Mouse (Mus musculus) lung, postnatal 0 days (tissue): Measurements from ENCODE around the gene B3galt1. TPM values are rescaled to one million over a fixed set of nuclear protein-coding genes. Genes with fewer than 3 reads are reported as not detected.

Source experiments
- ATAC-seq: fragments of 200-750 bp; cut with Nextera tagmentation; 2 replicates; pipeline ENCODE4 v1.8.0; 2017; ENCODE audit warnings: moderate library complexity
- DNase-seq: peaks from one replicate; pipeline ENCODE4 v3.0.0-alpha.2; 2016; ENCODE audit warnings: low spot score
- H3K27ac ChIP-seq: fragments of 300-500 bp; sonication (generic); 2 replicates; pipeline ENCODE4 v1.5.1; 2014; ENCODE audit warnings: antibody characterized with exemption, mild to moderate bottlenecking, low read length, mixed read lengths
- H3K27me3 ChIP-seq: fragments of 300-500 bp; sonication (generic); replicated peaks from 2 replicates; pipeline ENCODE4 v1.6.1; 2014; ENCODE audit warnings: low read length, mixed read lengths; ENCODE audit not compliant: insufficient read depth
- H3K36me3 ChIP-seq: fragments of 300-500 bp; sonication (generic); 2 replicates; pipeline ENCODE4 v1.6.1; 2014; ENCODE audit warnings: low read length, mixed read lengths; ENCODE audit not compliant: insufficient read depth
- H3K4me1 ChIP-seq: fragments of 300-500 bp; sonication (generic); 2 replicates; pipeline ENCODE4 v1.6.1; 2014; ENCODE audit warnings: antibody characterized with exemption, low read depth, low read length, mixed read lengths; ENCODE audit not compliant: insufficient read depth
- H3K4me2 ChIP-seq: fragments of 300-500 bp; sonication (generic); replicated peaks from 2 replicates; pipeline ENCODE4 v1.6.1; 2014; ENCODE audit warnings: low read depth, mild to moderate bottlenecking, low read length, moderate library complexity, mixed read lengths
- H3K4me3 ChIP-seq: fragments of 300-500 bp; sonication (generic); 2 replicates; pipeline ENCODE4 v1.5.1; 2014; ENCODE audit warnings: low read depth, low read length
- H3K9ac ChIP-seq: fragments of 300-500 bp; sonication (generic); replicated peaks from 2 replicates; pipeline ENCODE4 v1.6.1; 2014; ENCODE audit warnings: low read depth, mild to moderate bottlenecking
- H3K9me3 ChIP-seq: fragments of 300-500 bp; sonication (generic); 2 replicates; pipeline ENCODE4 v1.6.1; 2016; ENCODE audit warnings: low read length, mixed read lengths
- CTCF ChIP-seq: IDR thresholded peaks from 2 replicates; pipeline ENCODE4 v1.5.1; 2016; ENCODE audit warnings: antibody characterized with exemption, mild to moderate bottlenecking
- EP300 ChIP-seq: IDR thresholded peaks from 2 replicates; pipeline ENCODE4 v1.6.1; 2016; ENCODE audit warnings: antibody characterized with exemption, mild to moderate bottlenecking, control low read depth
- WGBS: fragments of 180-500 bp; shearing (Covaris S2); extraction: QIAGEN DNeasy Blood & Tissue Kit; methylation state at CpG from one replicate; pipeline ENCODE4 v1.1.7; 2014; 5-methylcytosine and 5-hydroxymethylcytosine counted together
- microRNA-seq: library from miRNA; unstranded; fragments of <30 nt; microRNA quantifications from one replicate; pipeline ENCODE4, GENCODE M21; 2016
- polyA plus RNA-seq: library from polyadenylated mRNA; unstranded; fragments of >200 nt; fragmentation: Nextera tagmentation; extraction: Ambion mirVana; gene quantifications from 2 replicates; pipeline ENCODE4 v1.2.1, GENCODE M21; 2015

Gene B3galt1
- polyA plus RNA-seq, 1 experiment from 2014 or later = 0.30 TPM

GRCm38 (mm10) chr2:68141094-68141493, 575.4 kb downstream of the B3galt1 start:
- DNase-seq (no peak), ATAC-seq (no peak)
- no peaks in the 10 kb centered on the region for H3K27me3 ChIP-seq
- no peak overlapping the region for H3K4me3 ChIP-seq
- H3K4me2 ChIP-seq = no peak overlapping the region
- TF ChIP-seq CTCF (no peak), EP300 (no peak)
- no peaks in the 10 kb centered on the region for H3K4me1 ChIP-seq
- no peak overlapping the region for H3K9ac ChIP-seq
- no peak overlapping the region for H3K27ac ChIP-seq
- no peaks in the 10 kb centered on the region for H3K36me3 ChIP-seq
- H3K9me3 ChIP-seq = no peaks in the 10 kb centered on the region
- WGBS = 72% methylated on average over 2 of the region's 2 CpGs

GRCm38 (mm10) chr2:68143292-68143691, 577.6 kb downstream of the B3galt1 start:
- Histone ChIP-seq H3K36me3 (no peaks in the 10 kb centered on the region), H3K9ac (no peak overlapping the region), H3K4me1 (no peaks in the 10 kb centered on the region), H3K27ac (no peak overlapping the region), H3K4me2 (no peak overlapping the region), H3K9me3 (no peaks in the 10 kb centered on the region), H3K27me3 (no peaks in the 10 kb centered on the region), H3K4me3 (no peak overlapping the region)
- DNase-seq (no peak), ATAC-seq (no peak)
- 64% methylated on average over 2 of the region's 2 CpGs for WGBS
- no peak for TF ChIP-seq CTCF
- TF ChIP-seq EP300 = no peak

- Histone ChIP-seq H3K9me3 (no peaks in the 10 kb centered on the region), H3K4me3 (no peak overlapping the region), H3K27ac (no peak overlapping the region), H3K4me2 (no peak overlapping the region), H3K36me3 (no peaks in the 10 kb centered on the region), H3K27me3 (no peaks in the 10 kb centered on the region), H3K9ac (no peak overlapping the region), H3K4me1 (no peaks in the 10 kb centered on the region)
- 90% methylated on average over 5 of the region's 5 CpGs for WGBS
- ATAC-seq (no peak), DNase-seq (no peak)
- TF ChIP-seq CTCF (no peak), EP300 (no peak)
These were observed 594.1 kb downstream of the B3galt1 start for GRCm38 (mm10) chr2:68159751-68160150.

- Histone ChIP-seq H3K4me3 (no peak overlapping the region), H3K36me3 (no peaks in the 10 kb centered on the region), H3K27me3 (no peaks in the 10 kb centered on the region), H3K9ac (no peak overlapping the region), H3K4me1 (no peaks in the 10 kb centered on the region), H3K27ac (no peak overlapping the region), H3K4me2 (no peak overlapping the region), H3K9me3 (no peaks in the 10 kb centered on the region)
- TF ChIP-seq EP300 (no peak), CTCF (no peak)
- 90% methylated on average over 2 of the region's 2 CpGs for WGBS
- ATAC-seq = no peak
- DNase-seq = no peak
These were observed 594.9 kb downstream of the B3galt1 start for GRCm38 (mm10) chr2:68160566-68160965.

GRCm38 (mm10) chr2:68162012-68162411, 596.3 kb downstream of the B3galt1 start:
- H3K4me1 ChIP-seq = no peaks in the 10 kb centered on the region
- H3K9ac ChIP-seq = no peak overlapping the region
- DNase-seq = no peak
- no peak for ATAC-seq
- no peak overlapping the region for H3K4me3 ChIP-seq
- H3K4me2 ChIP-seq = no peak overlapping the region
- TF ChIP-seq EP300 = no peak
- no peak for TF ChIP-seq CTCF
- H3K27me3 ChIP-seq = no peaks in the 10 kb centered on the region
- H3K36me3 ChIP-seq = no peaks in the 10 kb centered on the region
- 87% methylated on average over 4 of the region's 4 CpGs for WGBS
- no peak overlapping the region for H3K27ac ChIP-seq
- no peaks in the 10 kb centered on the region for H3K9me3 ChIP-seq

- Histone ChIP-seq H3K4me1 (no peaks in the 10 kb centered on the region), H3K36me3 (no peaks in the 10 kb centered on the region), H3K9me3 (no peaks in the 10 kb centered on the region), H3K9ac (no peak overlapping the region), H3K27ac (no peak overlapping the region), H3K4me3 (no peak overlapping the region), H3K4me2 (no peak overlapping the region), H3K27me3 (no peaks in the 10 kb centered on the region)
- no peak for ATAC-seq
- no peak for DNase-seq
- TF ChIP-seq EP300 (no peak), CTCF (no peak)
- 58% methylated on average over 10 of the region's 10 CpGs for WGBS
These were observed 605.6 kb downstream of the B3galt1 start for GRCm38 (mm10) chr2:68171306-68171705.

Small RNA genes within 50 kb of the gene (microRNA-seq; reads per million reads assigned to microRNA genes)
- gene Mir6335 = not detected
- gene Mir7224 = not detected

Other genes starting within 250 kb of the B3galt1 start
- not detected in 2 replicates for gene Gm21830, start 152.1 kb upstream of the B3galt1 start, polyA plus RNA-seq
- not detected in 2 replicates for gene Gm26727, start 132.7 kb upstream of the B3galt1 start, polyA plus RNA-seq
- gene Xirp2, start 119.9 kb upstream of the B3galt1 start, polyA plus RNA-seq = 0.01 TPM in 1 of 2 replicates, not detected in the other